Mouse (Mus musculus) cortical plate, adult 2 months (tissue): ENCODE measurements around the gene Fancc. TPM values are rescaled to one million over a fixed set of nuclear protein-coding genes. Genes with fewer than 3 reads are reported as not detected.
"Not testable (repeated sequence)": the region's sequence is repeated elsewhere in the genome, so short reads cannot be mapped to it uniquely, and the experiment has no call there.

ENCODE experiments used
- H3K27ac ChIP-seq: fragments of 200-500 bp; 2 replicates; pipeline ENCODE4 v1.5.1; 2012; ENCODE audit warnings: low read length, control low read depth, inconsistent platforms; ENCODE audit not compliant: insufficient read depth
- H3K4me1 ChIP-seq: fragments of 200-500 bp; 2 replicates; pipeline ENCODE4 v1.6.1; 2011; ENCODE audit warnings: low read length; ENCODE audit not compliant: control insufficient read depth, insufficient read depth
- H3K4me3 ChIP-seq: fragments of 200-500 bp; 2 replicates; pipeline ENCODE4 v1.5.1; 2011; ENCODE audit warnings: mild to moderate bottlenecking, low read length, control low read depth; ENCODE audit not compliant: insufficient read depth
- CTCF ChIP-seq: fragments of 200-500 bp; IDR thresholded peaks from 2 replicates; pipeline ENCODE4 v1.5.1; 2011; ENCODE audit warnings: mild to moderate bottlenecking, control low read depth, low read length; ENCODE audit not compliant: insufficient read depth; ENCODE audit errors: extremely low read depth
- POLR2A ChIP-seq: fragments of 200-500 bp; IDR thresholded peaks from 2 replicates; pipeline ENCODE4 v1.6.1; 2011; ENCODE audit warnings: mild to moderate bottlenecking, low read length, control low read depth; ENCODE audit not compliant: insufficient read depth; ENCODE audit errors: extremely low read depth
- polyA plus RNA-seq: library from polyadenylated mRNA; depleted of rRNA; stranded (reverse); fragments of >200 nt; gene quantifications from 2 replicates; pipeline ENCODE4 v1.2.3, GENCODE M21; 2012

The Fancc gene
- polyA plus RNA-seq, 1 experiment, result 12.3 TPM

- TF ChIP-seq CTCF (no peak), POLR2A (no peak)
- Histone ChIP-seq H3K27ac (peak overlapping the region; percentile 60; the same call in 1 of the 2 replicates), H3K4me3 (no peak overlapping the region), H3K4me1 (peaks cover 5% of the 10 kb centered on the region; the same call in 1 of the 2 replicates)
Observed at GRCm38 (mm10) chr13:63324978-63325848, 171.9 kb downstream of the Fancc start.

DNA sequence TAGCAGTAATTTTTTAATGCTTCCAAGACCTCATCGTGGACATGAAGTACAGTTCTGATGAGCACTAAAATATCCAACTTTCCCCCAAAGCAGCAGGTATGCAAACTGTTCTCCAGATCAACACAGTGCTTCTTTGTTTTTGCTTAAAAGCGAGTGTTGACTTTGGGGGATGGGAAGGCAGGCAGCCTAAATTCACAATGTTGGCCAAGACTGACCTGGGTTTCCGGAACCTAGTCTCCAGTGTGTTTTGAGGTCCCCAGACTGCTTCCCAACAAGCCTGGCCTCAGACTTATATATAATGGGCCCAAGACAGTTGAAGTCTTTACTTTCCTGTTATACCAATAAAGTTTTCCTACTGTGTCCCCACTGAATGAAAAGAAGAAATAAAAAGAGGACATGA lies 172.8 kb downstream of the Fancc start:
- Histone ChIP-seq H3K27ac (peak overlapping the region; percentile 60), H3K4me1 (peaks cover 5% of the 10 kb centered on the region; the same call in 1 of the 2 replicates), H3K4me3 (no peak overlapping the region)
- no peak for TF ChIP-seq POLR2A
- TF ChIP-seq CTCF, result no peak

DNA sequence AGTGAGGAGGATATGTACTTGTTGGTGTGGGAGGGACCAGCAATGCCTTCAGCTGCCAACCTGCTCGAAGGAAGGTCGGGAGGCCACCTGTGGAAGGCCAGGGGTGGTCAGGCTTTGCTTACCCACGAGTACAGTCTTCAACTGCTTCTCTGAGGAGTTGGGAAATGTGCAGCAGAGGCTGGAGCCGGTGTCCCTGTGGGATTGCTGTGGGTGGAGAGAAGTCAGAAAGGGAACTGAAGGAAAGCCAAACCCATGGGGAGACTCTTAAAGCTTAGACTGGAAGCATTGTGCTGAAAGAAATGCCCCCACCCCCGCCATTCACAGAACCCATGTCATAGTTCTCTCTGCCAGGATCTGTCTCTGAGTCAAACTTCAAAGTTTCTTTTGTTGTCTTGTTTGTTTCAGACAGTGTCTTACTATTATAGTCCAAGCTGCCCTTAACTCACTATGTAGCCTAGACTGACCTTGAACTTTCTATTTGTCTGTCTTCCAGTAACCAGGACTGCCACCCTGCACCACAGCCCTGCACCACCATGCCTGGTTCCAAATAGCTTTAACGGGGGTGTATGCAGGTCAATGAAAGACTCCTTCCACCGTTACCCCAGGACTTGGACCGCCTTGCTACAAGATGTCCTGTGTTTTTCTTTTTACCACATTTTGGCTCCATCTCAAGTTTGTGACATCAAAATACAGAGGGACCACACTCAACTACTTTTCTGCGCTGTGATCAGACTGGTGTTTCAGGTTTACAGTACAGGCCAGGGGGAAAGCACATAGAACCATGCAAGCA lies 173.6 kb downstream of the Fancc start:
- H3K4me3 ChIP-seq, result no peak overlapping the region
- H3K4me1 ChIP-seq, result peaks cover 6% of the 10 kb centered on the region
- H3K27ac ChIP-seq, result peak overlapping the region; percentile 60
- TF ChIP-seq POLR2A (no peak), CTCF (no peak)

DNA sequence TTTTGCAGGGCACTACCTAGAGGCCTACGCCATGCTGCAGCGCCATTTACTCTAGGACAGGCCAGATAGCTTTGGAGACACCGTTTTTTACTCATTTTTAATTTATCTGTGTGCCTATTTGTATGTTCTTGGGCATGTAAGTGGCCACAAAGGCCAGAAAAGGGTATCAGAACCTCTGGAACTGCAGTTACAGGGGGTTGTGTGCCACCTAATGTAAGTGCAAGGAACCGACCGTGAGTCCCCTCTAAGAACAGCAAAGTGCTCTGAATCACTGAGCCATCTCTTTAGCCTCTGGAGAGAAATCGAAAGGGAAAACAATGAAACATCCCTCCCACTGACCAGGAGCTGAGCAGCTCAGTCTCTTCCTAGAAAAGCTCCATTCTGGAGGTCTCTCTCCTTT lies 174.3 kb downstream of the Fancc start:
- H3K27ac ChIP-seq, result peak overlapping the region; percentile 60; the same call in 1 of the 2 replicates
- TF ChIP-seq CTCF, result no peak
- no peak for TF ChIP-seq POLR2A

DNA sequence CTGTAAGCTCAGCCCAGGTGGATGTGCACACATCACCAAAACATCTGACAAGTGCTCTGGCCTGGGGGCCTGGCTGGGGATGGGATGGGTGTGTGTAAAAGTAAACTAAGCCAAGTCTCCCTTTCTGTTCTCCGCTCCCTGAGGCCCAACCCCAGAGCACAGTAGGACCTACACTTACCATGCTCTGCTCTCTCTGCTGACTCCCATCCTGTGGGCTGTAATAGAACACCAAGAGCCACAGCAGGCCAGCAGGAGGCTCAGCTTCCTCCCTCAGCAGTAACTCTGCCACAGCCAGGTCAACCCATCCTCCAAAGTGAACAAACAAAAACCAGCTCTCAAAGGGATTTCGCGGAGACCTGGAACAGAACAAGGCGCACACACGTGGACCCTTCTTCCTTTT lies 175.4 kb downstream of the Fancc start:
- H3K27ac ChIP-seq, result peak overlapping the region; percentile 74
- no peak for TF ChIP-seq CTCF
- no peak for TF ChIP-seq POLR2A
- no peak overlapping the region for H3K4me3 ChIP-seq
- peaks cover 6% of the 10 kb centered on the region for H3K4me1 ChIP-seq

More for the DNA sequence above, 174.3 kb downstream of the Fancc start:
- Histone ChIP-seq H3K4me1 (peaks cover 6% of the 10 kb centered on the region), H3K4me3 (no peak overlapping the region)

DNA sequence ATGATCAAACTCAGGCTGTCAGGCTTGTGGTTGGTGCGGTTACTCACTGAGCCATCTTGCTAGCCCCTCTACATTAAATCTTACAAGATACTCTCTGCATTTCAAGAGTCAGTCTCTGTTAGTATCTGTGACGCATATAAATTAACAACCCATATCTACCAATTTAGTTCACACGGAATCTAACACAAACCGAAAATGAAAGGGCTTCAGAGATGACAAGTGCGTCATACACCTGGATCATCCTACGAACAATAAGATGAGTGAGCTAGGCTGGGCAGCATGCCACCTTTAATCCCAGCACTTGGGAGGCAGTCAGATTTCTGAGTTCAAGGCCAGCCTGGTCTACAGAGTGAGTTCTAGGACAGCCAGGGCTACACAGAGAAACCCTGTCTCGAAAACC lies 177.3 kb downstream of the Fancc start:
- peaks cover 5% of the 10 kb centered on the region for H3K4me1 ChIP-seq
- no peak overlapping the region for H3K27ac ChIP-seq
- TF ChIP-seq POLR2A (no peak), CTCF (no peak)
- H3K4me3 ChIP-seq, result no peak overlapping the region

- H3K4me3 ChIP-seq, result no peak overlapping the region
- TF ChIP-seq CTCF (no peak), POLR2A (no peak)
- peaks cover 1% of the 10 kb centered on the region; the same call in 1 of the 2 replicates for H3K4me1 ChIP-seq
- H3K27ac ChIP-seq, result peak overlapping the region; percentile 72
Observed at GRCm38 (mm10) chr13:63317681-63318104, 179.4 kb downstream of the Fancc start.

GRCm38 (mm10) chr13:63316407-63316806 lies 180.7 kb downstream of the Fancc start:
- Histone ChIP-seq H3K27ac (peak overlapping the region; percentile 72; the same call in 1 of the 2 replicates), H3K4me1 (peaks cover 1% of the 10 kb centered on the region; the same call in 1 of the 2 replicates), H3K4me3 (no peak overlapping the region)
- TF ChIP-seq POLR2A, result no peak
- TF ChIP-seq CTCF, result no peak

DNA sequence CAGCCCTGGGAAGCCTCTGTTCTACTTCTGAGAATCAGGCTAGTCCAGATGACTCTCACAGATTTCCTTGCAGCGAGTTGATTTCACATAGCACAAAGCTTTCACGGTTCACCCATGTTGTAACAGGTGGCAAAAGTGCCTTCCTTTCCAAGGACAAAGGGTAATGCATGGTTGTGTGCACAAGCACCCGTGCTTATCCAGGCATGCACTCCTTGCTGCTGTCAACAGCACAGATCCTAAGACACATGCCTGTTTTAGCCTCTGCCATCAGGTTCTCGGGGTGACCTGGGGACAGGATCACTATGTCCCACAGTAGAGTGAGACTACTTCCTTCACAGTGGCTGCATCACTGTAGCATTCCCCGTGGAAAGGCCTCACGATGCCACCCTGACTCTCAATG lies 181.3 kb downstream of the Fancc start:
- TF ChIP-seq POLR2A, result no peak
- TF ChIP-seq CTCF, result no peak
- Histone ChIP-seq H3K4me3 (no peak overlapping the region), H3K27ac (no peak overlapping the region), H3K4me1 (peaks cover 1% of the 10 kb centered on the region; the same call in 1 of the 2 replicates)

DNA sequence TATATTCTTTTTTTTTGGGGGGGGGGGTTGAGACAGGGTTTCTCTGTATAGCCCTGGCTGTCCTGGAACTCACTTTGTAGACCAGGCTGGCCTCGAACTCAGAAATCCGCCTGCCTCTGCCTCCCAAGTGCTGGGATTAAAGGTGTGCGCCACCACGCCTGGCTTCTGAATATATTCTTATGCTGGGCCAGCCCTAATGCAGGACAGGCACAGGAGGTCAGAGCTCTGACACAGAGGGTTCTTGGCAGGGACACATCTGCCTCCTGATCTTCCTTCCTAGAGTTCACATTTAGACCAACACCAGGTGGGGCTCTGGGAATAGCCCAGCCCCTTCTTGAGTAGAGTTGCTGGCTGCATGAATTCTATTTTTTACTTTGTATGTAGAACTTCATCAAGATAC lies 182.0 kb downstream of the Fancc start:
- not testable (repeated sequence) for H3K27ac ChIP-seq, H3K4me3 ChIP-seq, H3K4me1 ChIP-seq
